Comparison of ENCODE assay signal across 27 mouse cellular contexts in the genomic region with DNA sequence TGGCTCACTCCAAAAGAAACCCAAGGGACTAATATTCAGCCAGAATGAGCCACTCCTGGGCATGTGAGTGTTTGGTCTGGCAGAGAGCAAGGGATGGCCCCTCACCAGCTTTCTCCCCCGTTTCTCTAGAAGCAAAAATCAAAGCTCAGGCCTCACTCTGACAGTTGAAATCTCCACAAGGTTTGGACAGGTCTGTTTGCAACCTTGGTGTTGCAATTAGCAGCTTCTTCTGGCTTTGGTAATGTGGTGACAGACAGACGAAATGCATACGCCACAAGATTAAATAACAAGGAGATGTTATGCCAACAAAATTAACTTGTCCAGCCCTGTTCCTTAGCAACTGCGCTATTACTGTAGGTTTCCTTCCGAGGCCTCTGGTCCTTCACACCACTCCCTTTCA. TPM values are rescaled to one million over a fixed set of nuclear protein-coding genes. Genes with fewer than 3 reads are reported as not detected.
DNase-seq lines count a peak whose midpoint lies in the region; ATAC-seq and TF ChIP-seq lines count a peak whose summit lies in the region.
"Had no signal": no experiment of that assay in that cellular context is flagged by ENCODE, and none has a peak within 500 bp of the region (broad histone marks: within the 10 kb centered on the region; RNA-seq: fewer than 3 reads in every experiment).

No protein-coding gene starts in this region.

- H3K9ac ChIP-seq in forebrain, embryonic 15.5 days (replicated peaks) = no peak overlapping the region
- no peak overlapping the region for H3K9ac ChIP-seq in forebrain, embryonic 11.5 days (ENCODE audit: low read length)
- no peak overlapping the region for H3K9ac ChIP-seq in intestine, embryonic 16.5 days (ENCODE audit: low read depth, low read length)
- H3K9ac ChIP-seq: embryonic facial prominence, embryonic 15.5 days; midbrain, embryonic 15.5 days; stomach, embryonic 15.5 days had no signal

- TF ChIP-seq CTCF in layer of hippocampus, adult 2 months (conservative IDR thresholded peaks at IDR 0.05) = no peak

- DNase-seq in forebrain, embryonic 11.5 days (ENCODE audit: low spot score) = no peak
- DNase-seq in layer of hippocampus, adult 2 months (ENCODE audit: low spot score in 2 of 2) = peak in 1 of 2 experiments; percentile 29
- DNase-seq in layer of hippocampus, postnatal 25 days (ENCODE audit: extremely low spot score in 1 of 2, low spot score in 1 of 2) = no peak
- peak; percentile 45 to 60 for DNase-seq in heart, adult 9 months (ENCODE audit: low spot score in 2 of 2)
- DNase-seq in kidney, postnatal 4 days = no peak
- DNase-seq: adrenal gland, postnatal 10 days; cerebellum, adult 11-12 months; cerebellum, postnatal 36 days; kidney, adult 2 months; kidney, postnatal 36 days; lung, adult 18-20 months; right cerebral cortex, postnatal 14 days; thymus, adult 18-20 months had no signal

- no peaks in the 10 kb centered on the region for H3K9me3 ChIP-seq in forebrain, embryonic 15.5 days
- H3K9me3 ChIP-seq in forebrain, embryonic 11.5 days (ENCODE audit: control insufficient read depth, low read length) = no peaks in the 10 kb centered on the region
- H3K9me3 ChIP-seq in intestine, embryonic 16.5 days (ENCODE audit: control insufficient read depth, low read length) = no peaks in the 10 kb centered on the region
- H3K9me3 ChIP-seq: embryonic facial prominence, embryonic 15.5 days; hindbrain, embryonic 10.5 days; midbrain, embryonic 15.5 days; stomach, embryonic 15.5 days had no signal

- no peak overlapping the region for H3K4me2 ChIP-seq in forebrain, embryonic 15.5 days (replicated peaks)
- no peak overlapping the region for H3K4me2 ChIP-seq in forebrain, embryonic 11.5 days (ENCODE audit: low read depth, low read length, severe bottlenecking)
- H3K4me2 ChIP-seq in intestine, embryonic 16.5 days (ENCODE audit: low read depth, low read length) = no peak overlapping the region
- H3K4me2 ChIP-seq: embryonic facial prominence, embryonic 15.5 days; liver, embryonic 11.5 days; midbrain, embryonic 15.5 days; stomach, embryonic 15.5 days had no signal

- no peak overlapping the region for H3K27ac ChIP-seq in forebrain, embryonic 15.5 days (replicated peaks)
- no peak overlapping the region for H3K27ac ChIP-seq in forebrain, embryonic 11.5 days (ENCODE audit: low read depth, low read length)
- 0 out of 2 replicates have a peak overlapping the region, but pooled peaks have one; percentile 10 for H3K27ac ChIP-seq in layer of hippocampus, adult 2 months
- H3K27ac ChIP-seq in intestine, embryonic 16.5 days (ENCODE audit: low read length) = no peak overlapping the region
- H3K27ac ChIP-seq: embryonic facial prominence, embryonic 15.5 days; hindbrain, embryonic 10.5 days; midbrain, embryonic 15.5 days; stomach, embryonic 15.5 days had no signal

- no peaks in the 10 kb centered on the region for H3K36me3 ChIP-seq in forebrain, embryonic 15.5 days
- no peaks in the 10 kb centered on the region for H3K36me3 ChIP-seq in forebrain, embryonic 11.5 days (ENCODE audit: control insufficient read depth, insufficient read depth, low read length)
- H3K36me3 ChIP-seq in intestine, embryonic 16.5 days (ENCODE audit: control insufficient read depth, insufficient read depth, low read length) = no peaks in the 10 kb centered on the region
- H3K36me3 ChIP-seq: embryonic facial prominence, embryonic 15.5 days; hindbrain, embryonic 10.5 days; midbrain, embryonic 15.5 days; stomach, embryonic 15.5 days had no signal

- H3K4me3 ChIP-seq in forebrain, embryonic 15.5 days = no peak overlapping the region
- no peak overlapping the region for H3K4me3 ChIP-seq in forebrain, embryonic 11.5 days (ENCODE audit: low read depth, low read length)
- no peak overlapping the region for H3K4me3 ChIP-seq in layer of hippocampus, adult 2 months
- H3K4me3 ChIP-seq in intestine, embryonic 16.5 days (ENCODE audit: low read length) = no peak overlapping the region
- H3K4me3 ChIP-seq: embryonic facial prominence, embryonic 15.5 days; hindbrain, embryonic 10.5 days; midbrain, embryonic 15.5 days; myocyte; stomach, embryonic 15.5 days had no signal

- 41% methylated on average over 5 of the region's 5 CpGs for WGBS in forebrain, embryonic 15.5 days
- 74% methylated on average over 5 of the region's 5 CpGs for WGBS in forebrain, embryonic 11.5 days
- 69% methylated on average over 5 of the region's 5 CpGs for WGBS in intestine, embryonic 16.5 days

- ATAC-seq in forebrain, embryonic 15.5 days (replicated peaks) = peak; percentile 43
- ATAC-seq in forebrain, embryonic 11.5 days (replicated peaks; ENCODE audit: low FRiP score) = no peak
- ATAC-seq in intestine, embryonic 16.5 days = no peak
- ATAC-seq: midbrain, embryonic 15.5 days had no signal

- no peaks in the 10 kb centered on the region for H3K27me3 ChIP-seq in forebrain, embryonic 15.5 days
- H3K27me3 ChIP-seq in forebrain, embryonic 11.5 days (ENCODE audit: control insufficient read depth, insufficient read depth, low read length) = no peaks in the 10 kb centered on the region
- no peaks in the 10 kb centered on the region for H3K27me3 ChIP-seq in intestine, embryonic 16.5 days (replicated peaks; ENCODE audit: control insufficient read depth, insufficient read depth, low read length)
- H3K27me3 ChIP-seq: embryonic facial prominence, embryonic 15.5 days; midbrain, embryonic 15.5 days; stomach, embryonic 15.5 days had no signal

- no peaks in the 10 kb centered on the region; the same call in 1 of the 2 replicates for H3K4me1 ChIP-seq in forebrain, embryonic 15.5 days
- no peaks in the 10 kb centered on the region for H3K4me1 ChIP-seq in forebrain, embryonic 11.5 days (replicated peaks; ENCODE audit: control insufficient read depth, insufficient read depth, low read length)
- H3K4me1 ChIP-seq in intestine, embryonic 16.5 days (ENCODE audit: control insufficient read depth, insufficient read depth, low read length) = no peaks in the 10 kb centered on the region
- H3K4me1 ChIP-seq: embryonic facial prominence, embryonic 15.5 days; hindbrain, embryonic 10.5 days; midbrain, embryonic 15.5 days; stomach, embryonic 15.5 days had no signal

RNA-seq across cellular contexts. Expression of gene Prlhr, which starts 28.0 kb away (rescaled TPM):
- polyA plus RNA-seq in forebrain, embryonic 15.5 days (2015; fragmentation: Nextera tagmentation; extraction: Ambion mirVana) = not detected in 2 replicates
- polyA plus RNA-seq in forebrain, embryonic 11.5 days (2014; fragmentation: Nextera tagmentation; extraction: Ambion mirVana) = not detected in 2 replicates
- under 1 TPM; 0.29 to 0.46 TPM for total RNA-seq in layer of hippocampus, adult 2 months (2021)
- under 1 TPM; 0.23 to 0.27 TPM for total RNA-seq in layer of hippocampus, postnatal 25 days (2021)
- not detected in 2 replicates for polyA plus RNA-seq in intestine, embryonic 16.5 days (2015; fragmentation: Nextera tagmentation; extraction: Ambion mirVana)
- total RNA-seq: gastrocnemius, adult 18-20 months; megakaryocyte-erythroid progenitor cell, adult 5-6 weeks had no signal
- polyA plus RNA-seq: C2C12; embryonic facial prominence, embryonic 15.5 days; gonadal fat pad, adult 2 months; hindbrain, embryonic 10.5 days; limb, embryonic 11.5 days; liver, embryonic 11.5 days; myocyte; spleen, adult 2 months; stomach, embryonic 15.5 days had no signal

Comparison
In these comparisons a context has a peak if more than half of its experiments do, and no peak if none do; other contexts are left out.
1. DNase-seq: peak in heart, adult 9 months (2 of 2); none in forebrain, embryonic 11.5 days (single experiment), layer of hippocampus, postnatal 25 days (0 of 2) and kidney, postnatal 4 days (0 of 2).